Mouse (Mus musculus): ENCODE measurements around the gene Me3.

DNA sequence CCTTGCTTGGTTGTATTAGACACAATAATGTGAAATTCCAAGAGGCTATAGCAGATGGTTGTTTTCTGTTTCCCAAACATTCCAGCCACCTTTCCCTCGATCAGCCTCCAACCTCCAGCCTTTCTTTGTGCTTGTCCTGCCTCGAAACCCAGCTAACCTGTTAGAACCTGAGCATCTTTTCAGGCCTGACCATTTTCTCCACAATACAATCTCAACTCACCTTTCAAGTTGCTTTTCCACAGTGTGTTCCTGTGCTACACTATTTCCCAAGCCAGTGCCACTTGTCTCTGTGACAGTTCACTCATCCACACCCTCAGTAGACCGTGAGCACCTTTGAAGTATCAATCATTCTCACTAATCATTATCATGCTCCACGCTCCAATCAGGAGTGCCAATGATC, 171.8 kb downstream of the Me3 start:
- TF ChIP-seq CTCF (IDR thresholded peaks at IDR 0.05; ENCODE audit: insufficient read depth, low read depth, low read length), result no peak
- TF ChIP-seq POLR2A (IDR thresholded peaks at IDR 0.05; ENCODE audit: insufficient read depth, low read depth, low read length), result no peak
